Mouse (Mus musculus): ENCODE results near the gene Enah. TPM values are rescaled to one million over a fixed set of nuclear protein-coding genes. Genes with fewer than 3 reads are reported as not detected.

Gene Enah
- total RNA-seq, 2 experiments from 2014 or later: 0.57 to 4.9 TPM

GRCm38 (mm10) chr1:181975510-181975909, 44.3 kb downstream of the Enah start:
- ATAC-seq (replicated peaks; ENCODE audit: low FRiP score, low TSS enrichment, poor library complexity, severe bottlenecking): no peak

- no peak for ATAC-seq (replicated peaks; ENCODE audit: low FRiP score, low TSS enrichment, poor library complexity, severe bottlenecking)
These were observed 44.9 kb downstream of the Enah start for GRCm38 (mm10) chr1:181974897-181975296.

DNA sequence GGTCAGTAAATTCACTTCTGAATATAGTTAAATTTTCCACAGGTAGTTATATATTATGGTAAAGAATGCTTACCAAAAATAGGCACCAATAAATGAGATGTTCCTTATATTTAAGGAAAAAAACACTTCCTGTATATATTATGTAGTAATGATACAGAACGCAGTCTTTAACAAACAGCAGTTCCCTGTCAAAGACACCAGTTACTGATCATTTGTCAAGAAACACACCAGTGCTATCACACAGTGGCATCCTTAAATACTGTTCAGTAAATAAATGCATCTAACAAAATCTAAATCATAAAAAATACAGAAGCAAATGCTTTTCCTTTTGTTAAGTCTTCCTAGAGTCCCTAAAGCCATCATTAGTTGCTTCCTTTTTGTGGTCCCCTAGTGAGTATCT, 54.5 kb downstream of the Enah start:
- no peak for ATAC-seq (replicated peaks; ENCODE audit: low FRiP score, low TSS enrichment, poor library complexity, severe bottlenecking)

DNA sequence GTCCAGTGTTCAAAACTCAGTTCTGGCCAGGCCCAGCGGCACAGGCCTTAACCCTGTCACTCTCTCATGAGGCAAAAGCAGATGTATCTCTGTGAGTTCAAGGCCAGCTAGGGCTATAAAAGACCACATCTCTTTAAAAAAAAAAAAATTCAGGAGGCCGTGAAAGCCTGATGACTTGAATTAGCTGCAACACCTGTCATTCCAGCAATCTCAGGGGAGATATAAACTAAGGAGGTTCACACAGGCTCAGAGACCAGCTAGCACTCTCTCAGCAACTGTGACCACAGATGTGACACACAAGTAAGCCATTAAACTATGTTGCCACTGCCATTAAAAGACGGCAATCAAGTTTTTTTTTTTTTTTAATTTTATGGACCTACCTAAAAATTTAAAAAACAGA, 56.0 kb downstream of the Enah start:
- ATAC-seq (replicated peaks; ENCODE audit: low FRiP score, low TSS enrichment, poor library complexity, severe bottlenecking): no peak

DNA sequence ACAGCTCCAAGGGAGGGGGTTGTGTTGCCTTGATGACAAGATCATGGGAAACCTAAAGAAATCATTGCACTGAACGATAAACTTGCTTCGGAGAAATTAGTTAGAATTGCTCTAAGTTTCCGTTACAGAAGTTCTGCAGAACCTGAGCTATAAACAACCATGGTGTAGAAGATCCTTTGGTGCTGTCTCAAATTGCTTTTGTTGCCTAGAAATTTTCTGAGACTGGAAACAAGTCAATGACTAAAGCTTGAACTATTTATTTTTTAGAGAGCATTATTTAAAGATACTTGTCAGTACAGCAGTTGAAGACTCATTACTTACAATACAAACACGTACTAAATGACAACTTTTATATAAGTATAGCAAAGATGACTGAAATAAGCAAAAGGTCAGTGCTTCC, 56.4 kb downstream of the Enah start:
- no peak for ATAC-seq (replicated peaks; ENCODE audit: low FRiP score, low TSS enrichment, poor library complexity, severe bottlenecking)

DNA sequence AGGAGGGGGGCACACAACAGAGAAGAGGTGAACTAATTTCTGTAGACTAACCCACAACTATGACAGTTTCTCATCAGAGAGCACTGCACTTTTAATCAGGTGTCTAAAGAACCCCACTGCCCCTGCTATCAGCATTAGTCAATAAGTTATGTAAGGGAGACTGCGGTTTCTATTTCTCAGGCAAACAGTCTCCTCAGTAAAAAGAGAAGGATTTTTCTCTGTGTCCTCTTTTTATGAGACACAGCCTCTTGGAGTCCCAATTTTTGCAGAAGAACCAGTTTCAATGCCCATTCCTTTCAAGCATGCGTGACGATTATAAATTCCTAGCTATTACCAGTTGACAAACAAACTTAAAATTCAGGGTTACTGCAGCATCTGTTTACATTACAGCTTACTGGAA, 59.4 kb downstream of the Enah start:
- no peak for ATAC-seq (replicated peaks; ENCODE audit: low FRiP score, low TSS enrichment, poor library complexity, severe bottlenecking)

DNA sequence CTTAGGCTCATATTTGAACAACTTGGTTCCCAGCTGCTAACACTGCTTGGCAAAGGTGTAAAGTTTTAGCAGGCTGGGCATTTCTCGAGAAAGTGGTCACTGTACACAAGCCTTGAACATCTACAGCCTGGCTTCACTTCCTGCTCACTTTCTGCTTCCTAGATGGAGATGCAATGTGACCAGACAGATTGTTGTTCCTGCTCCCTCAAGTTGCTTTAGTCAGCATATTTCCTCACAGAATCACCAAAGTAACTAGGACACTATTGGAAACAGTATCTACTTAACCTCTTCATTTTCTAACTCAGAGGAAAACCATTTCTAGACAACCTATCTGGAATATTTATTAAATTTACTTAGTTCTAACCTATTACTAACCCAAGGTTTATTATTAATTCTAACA, 61.4 kb downstream of the Enah start:
- ATAC-seq (replicated peaks; ENCODE audit: low FRiP score, low TSS enrichment, poor library complexity, severe bottlenecking): no peak

- ATAC-seq (replicated peaks; ENCODE audit: low FRiP score, low TSS enrichment, poor library complexity, severe bottlenecking): no peak
These were observed 62.1 kb downstream of the Enah start for GRCm38 (mm10) chr1:181957736-181958135.

DNA sequence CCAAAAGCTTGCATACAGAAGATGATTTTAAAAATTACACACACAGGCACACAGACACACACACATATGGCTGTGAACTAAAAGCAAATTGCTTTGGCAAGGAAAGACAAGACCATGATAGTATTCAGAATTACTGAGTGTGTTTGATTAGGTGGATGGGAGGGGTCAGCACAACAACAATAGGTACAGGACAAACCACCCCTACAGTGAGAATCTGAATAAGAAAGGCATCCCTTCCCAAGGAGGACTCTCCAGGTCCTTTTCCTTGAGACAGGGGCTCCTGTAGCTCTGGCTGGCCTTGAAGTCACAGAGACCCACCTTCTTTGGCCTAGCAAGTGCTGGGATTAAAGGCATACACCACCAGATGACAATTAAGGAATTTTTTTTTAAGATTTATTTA, 66.2 kb downstream of the Enah start:
- no peak for ATAC-seq (replicated peaks; ENCODE audit: low FRiP score, low TSS enrichment, poor library complexity, severe bottlenecking)

- ATAC-seq (replicated peaks; ENCODE audit: low FRiP score, low TSS enrichment, poor library complexity, severe bottlenecking): no peak
These were observed 68.5 kb downstream of the Enah start for GRCm38 (mm10) chr1:181951266-181951665.

- ATAC-seq (replicated peaks; ENCODE audit: low FRiP score, low TSS enrichment, poor library complexity, severe bottlenecking): no peak
These were observed 69.1 kb downstream of the Enah start for GRCm38 (mm10) chr1:181950721-181951120.

- ATAC-seq (replicated peaks; ENCODE audit: low FRiP score, low TSS enrichment, poor library complexity, severe bottlenecking): no peak
These were observed 71.6 kb downstream of the Enah start for GRCm38 (mm10) chr1:181948191-181948590.

- no peak for ATAC-seq (replicated peaks; ENCODE audit: low FRiP score, low TSS enrichment, poor library complexity, severe bottlenecking)
These were observed 82.7 kb downstream of the Enah start for GRCm38 (mm10) chr1:181937064-181937463.

DNA sequence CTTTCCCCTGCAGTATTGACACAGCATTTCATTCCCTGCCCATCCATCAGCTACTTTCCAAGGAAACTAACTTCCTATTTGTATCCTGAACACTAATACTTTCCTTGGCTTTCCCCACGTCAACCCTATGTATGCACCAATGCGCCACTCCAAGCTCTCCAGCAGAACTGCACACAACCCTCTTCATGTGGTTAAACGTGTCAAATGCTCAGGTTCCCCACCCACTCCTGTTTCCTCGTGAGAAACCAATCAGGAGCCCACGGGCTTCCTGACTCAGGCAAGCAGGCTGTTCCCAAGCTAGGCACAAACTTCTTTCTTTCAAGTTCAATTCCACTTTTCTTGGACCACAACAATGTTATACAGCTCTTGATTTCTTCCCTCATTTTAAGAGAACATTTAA, 91.4 kb downstream of the Enah start:
- no peak for ATAC-seq (replicated peaks; ENCODE audit: low FRiP score, low TSS enrichment, poor library complexity, severe bottlenecking)

- ATAC-seq (replicated peaks; ENCODE audit: low FRiP score, low TSS enrichment, poor library complexity, severe bottlenecking): no peak
These were observed 96.4 kb downstream of the Enah start for GRCm38 (mm10) chr1:181923384-181923783.

DNA sequence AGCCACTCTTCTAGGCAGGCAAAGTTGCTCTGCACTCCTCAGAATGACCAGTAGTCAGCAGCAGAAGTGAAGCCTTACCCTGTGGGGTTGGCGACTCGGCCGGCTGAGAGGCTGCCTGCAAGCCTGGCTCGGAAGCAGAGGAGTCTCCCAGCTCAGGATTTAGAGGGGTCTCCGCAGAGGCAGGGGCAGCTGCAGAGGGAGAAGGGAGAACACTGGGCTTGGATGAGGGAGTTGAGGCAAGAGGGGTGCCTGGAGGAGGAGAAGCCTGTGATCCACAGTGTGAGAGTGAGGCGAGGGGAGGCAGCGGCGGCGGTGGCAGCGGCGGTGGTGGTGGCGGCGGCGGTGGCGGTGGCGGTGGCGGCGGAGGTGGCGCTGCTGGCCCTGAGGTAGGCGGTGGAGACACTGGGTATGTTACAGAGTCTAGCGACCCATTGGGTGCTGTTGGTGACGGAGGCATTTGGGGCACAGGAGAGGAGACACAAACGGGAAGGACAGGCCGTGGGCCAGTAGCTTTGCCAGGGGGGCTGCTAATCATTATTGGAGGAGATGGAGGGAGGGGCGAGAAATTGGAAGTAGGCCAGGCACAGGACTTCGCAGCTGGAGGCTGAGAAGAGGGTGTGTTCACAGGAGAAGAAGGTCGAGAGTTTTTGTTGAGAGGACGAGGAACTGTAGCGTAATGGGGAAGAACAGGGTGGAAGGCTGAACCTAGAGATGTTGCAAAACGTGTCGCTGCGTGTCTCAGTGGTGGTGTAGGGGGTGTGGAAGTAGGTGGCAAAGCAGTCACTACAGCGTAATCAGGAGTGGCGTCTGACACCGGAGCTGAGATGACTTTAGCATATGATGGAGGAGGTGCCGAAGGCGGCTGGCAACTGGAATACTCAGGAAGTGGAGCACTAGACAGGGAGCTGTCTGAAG, 98.0 kb downstream of the Enah start:
- peak; percentile 81 for ATAC-seq (replicated peaks; ENCODE audit: low FRiP score, low TSS enrichment, poor library complexity, severe bottlenecking)

- no peak for ATAC-seq (replicated peaks; ENCODE audit: low FRiP score, low TSS enrichment, poor library complexity, severe bottlenecking)
These were observed 107.9 kb downstream of the Enah start for GRCm38 (mm10) chr1:181911841-181912240.

DNA sequence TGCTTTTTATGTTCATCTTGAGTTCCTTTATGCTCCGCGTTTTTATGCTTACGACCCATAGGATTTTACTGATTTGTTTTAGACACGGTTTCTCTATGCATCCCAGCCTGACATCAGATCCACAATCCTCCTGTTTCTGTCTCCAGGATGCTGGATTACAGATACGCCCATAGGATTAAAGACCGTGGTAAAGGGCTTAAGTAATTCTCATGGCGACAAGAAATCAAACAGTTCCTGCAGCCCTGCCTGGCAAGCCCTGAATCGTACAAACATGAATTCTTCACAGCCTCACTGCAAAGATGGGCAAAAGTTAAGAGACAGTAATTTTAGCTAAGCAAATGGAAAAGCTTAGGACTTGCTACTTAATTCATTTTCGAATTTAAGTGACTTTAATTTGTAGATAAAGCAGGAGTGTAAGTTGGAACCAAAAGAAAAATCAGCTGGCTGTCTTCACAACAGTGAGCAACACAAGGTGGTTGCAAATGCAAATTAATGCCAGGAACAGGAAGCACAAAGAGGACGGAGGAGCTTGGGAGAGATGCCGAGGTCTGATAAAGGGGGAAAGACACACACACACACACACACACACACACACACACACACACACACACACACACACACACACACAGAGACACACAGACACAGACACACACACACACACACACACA, 118.0 kb downstream of the Enah start:
- no peak for ATAC-seq (replicated peaks; ENCODE audit: low FRiP score, low TSS enrichment, poor library complexity, severe bottlenecking)

DNA sequence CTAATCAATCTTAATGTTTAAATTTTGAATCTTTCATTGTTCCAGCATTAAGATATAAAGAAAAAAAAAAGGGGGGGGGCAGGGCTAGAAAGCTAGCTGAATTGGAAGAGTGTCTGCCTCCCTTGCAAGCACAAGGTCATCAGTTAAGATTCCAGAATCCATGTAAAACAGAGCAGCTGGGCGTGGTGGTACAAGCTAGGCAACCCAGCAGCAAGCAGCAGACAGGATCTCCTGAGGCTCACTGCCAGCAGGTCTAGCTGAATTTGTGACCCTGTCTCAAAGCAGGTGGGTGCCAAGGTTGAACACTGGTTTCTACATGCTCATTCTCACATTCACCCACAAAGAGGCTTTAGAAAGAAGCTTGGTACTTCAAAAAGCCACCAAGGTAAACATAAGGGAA, 118.9 kb downstream of the Enah start:
- ATAC-seq (replicated peaks; ENCODE audit: low FRiP score, low TSS enrichment, poor library complexity, severe bottlenecking): no peak

- no peak for ATAC-seq (replicated peaks; ENCODE audit: low FRiP score, low TSS enrichment, poor library complexity, severe bottlenecking)
These were observed 120.8 kb downstream of the Enah start for GRCm38 (mm10) chr1:181898961-181899360.

- ATAC-seq (replicated peaks; ENCODE audit: low FRiP score, low TSS enrichment, poor library complexity, severe bottlenecking): no peak
These were observed 122.8 kb downstream of the Enah start for GRCm38 (mm10) chr1:181896991-181897390.
